Mouse (Mus musculus) c-Kit-positive CD71-positive TER-119-negative erythroid progenitor cells, embryonic 14.5 days (primary cell): Measurements from ENCODE around the gene Fkbp10.

Experiments
- DNase-seq: peaks from one replicate; pipeline ENCODE4 v3.0.0-alpha.2; 2013; ENCODE audit warnings: low read depth

The Fkbp10 gene

DNA sequence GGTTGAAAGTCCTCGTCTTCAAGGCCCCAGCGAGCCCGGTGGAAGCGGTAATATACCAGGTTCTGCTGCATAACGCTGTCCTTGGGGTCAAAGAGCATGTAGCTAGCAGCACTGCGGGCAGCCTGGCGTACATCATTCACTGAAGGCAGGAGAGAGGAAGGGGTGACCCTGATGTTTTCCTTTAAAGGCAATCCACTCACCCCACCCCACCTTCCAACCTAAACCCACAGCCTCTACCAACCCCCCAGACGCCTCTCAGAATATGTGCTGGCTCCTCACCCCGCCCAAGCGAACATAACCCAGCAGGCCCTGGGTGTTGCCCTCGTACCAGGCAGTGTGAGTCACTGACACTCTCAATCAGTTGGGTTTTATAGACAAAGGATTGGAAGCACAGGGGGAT is 3.8 kb upstream of the Fkbp10 start:
- DNase-seq, result no peak

DNA sequence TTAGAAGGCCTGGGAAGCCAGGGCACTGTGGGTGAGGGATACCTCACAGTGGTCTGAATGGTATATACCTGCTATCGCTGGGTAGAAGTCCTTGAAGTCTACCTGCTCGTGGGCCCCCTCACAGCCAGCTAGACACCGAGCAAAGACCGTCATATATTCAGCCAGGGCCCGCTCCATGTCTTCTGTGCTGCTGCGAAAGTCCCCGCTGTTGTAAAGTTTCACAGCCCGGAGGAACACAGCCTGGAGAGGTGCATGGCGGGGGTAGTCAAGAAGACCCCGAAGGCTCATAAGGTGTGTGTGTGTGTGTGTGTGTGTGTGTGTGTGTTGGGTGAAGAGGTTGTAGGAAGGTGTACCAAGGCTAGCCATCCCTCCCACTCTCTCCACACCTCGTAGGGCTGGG is 2.0 kb upstream of the Fkbp10 start:
- no peak for DNase-seq

DNA sequence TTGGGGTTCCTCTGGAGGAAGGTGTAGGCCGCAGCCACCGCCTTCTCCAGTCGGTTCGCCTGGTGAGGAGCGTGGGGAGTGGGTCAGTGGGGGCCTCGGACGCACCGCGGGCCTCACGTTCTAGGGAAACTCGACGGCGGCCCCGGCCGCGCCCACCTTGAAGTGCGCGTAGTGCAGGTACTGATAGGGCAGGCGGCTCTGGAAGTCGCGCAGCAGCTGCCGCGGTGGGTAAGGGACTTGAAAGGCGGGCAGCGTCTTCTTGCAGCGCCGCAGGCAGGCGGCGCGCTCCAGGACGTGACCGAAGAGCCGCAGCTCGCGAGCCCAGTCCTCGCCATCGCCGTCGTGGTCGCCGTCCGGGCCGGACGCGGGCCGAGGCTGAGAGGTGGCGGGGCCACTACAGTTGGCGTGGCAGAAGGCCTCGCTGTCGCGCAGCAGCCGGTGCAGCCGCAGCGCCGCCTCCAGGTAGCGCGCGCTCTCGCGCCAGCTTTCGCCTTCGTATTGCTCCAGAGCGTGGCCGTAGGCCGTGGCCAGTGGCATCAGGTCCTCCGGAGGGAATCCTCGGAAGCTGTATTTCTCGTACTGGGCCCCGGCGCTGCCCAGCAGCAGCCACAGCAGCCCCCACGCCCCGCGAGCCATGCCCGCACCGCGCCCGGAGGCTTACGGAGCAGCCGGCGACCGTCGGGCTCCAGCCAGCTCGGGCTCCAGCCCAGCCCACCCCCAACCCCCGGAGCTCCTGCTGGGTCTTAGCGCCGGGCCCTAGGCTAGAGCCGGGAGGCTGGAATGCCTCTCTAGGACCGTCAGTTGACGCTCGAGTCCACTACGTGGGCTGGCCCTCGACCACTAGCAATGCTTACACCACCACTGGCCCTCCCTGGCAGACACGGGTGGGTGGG is 1.2 kb upstream of the Fkbp10 start, which contains the start of gene P3h4:
Gene P3h4 (minus strand): TSS at position 816 of the 893 bp plus-strand sequence.
- no peak for DNase-seq

DNA sequence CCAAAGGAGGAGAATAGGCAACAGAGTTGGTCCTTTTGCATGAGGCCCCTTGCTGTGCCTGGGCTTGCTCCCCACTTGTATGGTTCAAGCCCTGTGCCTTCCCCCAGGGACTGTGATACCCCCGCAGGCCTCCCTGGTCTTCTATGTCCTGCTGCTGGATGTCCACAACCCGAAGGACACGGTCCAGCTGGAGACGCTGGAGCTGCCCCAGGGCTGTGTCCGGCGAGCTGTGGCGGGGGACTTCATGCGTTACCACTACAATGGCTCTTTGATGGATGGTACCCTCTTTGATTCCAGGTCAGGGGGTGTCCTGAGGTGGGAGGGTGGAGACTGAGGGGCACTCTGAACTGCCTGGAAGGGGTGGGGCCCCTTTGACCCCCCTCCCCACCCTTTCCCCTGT is 6.0 kb downstream of the Fkbp10 start:
- no peak for DNase-seq

DNA sequence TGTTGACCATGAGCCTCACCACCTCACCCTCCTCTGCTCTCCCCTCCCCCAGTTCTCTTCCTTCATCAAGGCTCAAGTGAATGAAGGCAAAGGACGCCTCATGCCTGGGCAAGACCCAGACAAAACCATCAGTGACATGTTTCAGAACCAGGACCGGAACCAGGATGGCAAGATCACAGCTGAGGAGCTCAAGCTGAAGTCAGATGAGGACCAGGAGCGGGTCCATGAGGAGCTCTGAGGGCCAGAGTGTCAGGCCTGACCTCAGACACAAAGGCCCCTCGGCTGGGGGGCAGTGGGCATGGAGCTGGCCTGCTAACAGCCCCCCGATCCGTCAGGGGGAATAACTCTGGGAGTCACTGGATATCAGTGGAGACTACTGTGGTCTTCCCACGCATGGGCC is 8.3 kb downstream of the Fkbp10 start:
- no peak for DNase-seq

DNA sequence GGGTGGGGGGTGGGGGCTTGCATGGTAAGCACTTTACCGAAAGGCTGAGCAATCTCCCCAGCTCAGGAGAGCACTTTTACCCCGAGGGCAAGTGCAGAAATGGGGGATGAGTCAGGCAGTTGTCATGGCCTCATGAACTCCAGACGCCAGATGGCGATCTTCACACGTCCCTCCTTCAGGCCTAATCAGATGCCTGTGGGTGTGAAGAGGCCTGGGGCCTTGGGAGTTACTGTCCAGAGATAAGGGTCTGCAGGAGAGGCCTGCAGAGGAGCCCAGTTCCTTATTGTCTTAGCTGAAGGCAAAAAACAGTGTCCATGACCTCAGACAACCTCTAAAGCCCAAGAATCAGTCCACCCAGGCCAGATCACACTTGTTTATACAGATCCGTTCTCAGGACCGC is 10.4 kb downstream of the Fkbp10 start:
- peak; percentile 78 for DNase-seq

DNA sequence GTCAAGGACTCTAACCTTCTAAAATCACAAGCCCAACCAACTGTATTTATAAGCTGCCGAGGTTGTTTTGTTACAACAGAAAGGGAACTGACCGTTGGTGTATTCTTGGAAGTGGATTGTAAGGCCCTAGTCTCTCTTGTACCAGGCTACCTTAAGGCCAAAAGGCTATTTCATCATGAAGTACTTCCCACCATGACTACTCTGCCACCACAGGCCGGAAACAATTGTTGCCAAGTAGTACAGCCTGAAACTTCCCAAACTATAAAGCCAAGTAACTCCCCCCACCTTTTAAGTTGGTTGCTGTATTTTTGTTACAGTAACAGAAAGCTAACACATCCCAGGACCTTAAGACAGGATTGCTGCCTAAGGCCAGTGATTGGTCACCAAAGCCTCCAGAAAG is 11.3 kb downstream of the Fkbp10 start:
- no peak for DNase-seq

GRCm38 (mm10) chr11:100428612-100429199 is 13.2 kb downstream of the Fkbp10 start:
- DNase-seq, result no peak

- DNase-seq, result no peak
Observed at GRCm38 (mm10) chr11:100430052-100430451, 14.6 kb downstream of the Fkbp10 start.

DNA sequence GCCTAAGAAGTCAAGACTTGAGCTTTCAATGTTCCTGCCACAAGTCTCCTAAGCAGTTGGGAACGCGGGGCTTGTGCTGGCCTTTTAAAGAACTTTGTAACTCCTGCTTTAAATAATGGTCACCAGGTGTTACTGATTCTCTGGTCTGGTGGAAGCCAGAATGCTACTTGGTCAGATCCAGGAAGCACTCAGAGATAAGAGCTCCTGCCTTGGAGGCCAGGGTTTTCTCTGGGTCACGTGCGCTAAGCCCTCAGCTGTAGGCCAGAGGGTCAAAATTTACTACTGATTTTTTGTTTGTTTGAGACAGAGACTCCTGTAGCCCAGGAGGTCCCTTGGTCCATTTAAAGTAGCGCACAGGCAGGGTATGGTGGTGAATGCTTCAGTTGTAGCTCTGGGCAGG is 16.5 kb downstream of the Fkbp10 start:
- no peak for DNase-seq

DNA sequence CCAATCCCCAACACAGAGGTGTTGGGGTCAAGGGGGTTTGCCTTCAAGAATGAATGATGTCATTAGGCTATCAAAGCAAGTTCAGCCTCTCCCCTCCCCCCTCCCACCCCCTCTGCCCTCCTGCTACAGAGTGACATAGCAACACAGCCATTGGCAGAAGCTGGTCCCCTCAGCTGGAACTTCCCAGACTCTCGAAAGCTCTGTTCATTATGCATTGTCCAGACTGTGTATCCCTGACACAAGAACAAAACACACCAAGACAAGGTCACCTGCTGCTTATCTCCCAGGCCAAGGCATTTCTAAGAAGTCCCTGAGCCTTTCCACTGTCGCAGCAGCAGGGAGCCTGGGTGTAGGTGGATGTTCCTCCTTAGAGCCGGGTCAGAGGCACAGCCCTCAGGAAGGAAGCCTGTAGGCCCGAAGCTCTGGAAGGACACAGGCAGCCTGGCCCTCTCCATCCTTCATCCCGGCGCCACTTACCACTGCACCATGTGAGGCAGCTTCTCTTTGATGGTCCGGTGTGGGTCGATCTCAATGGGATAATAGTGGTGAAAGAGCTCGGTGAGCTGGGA is 20.3 kb downstream of the Fkbp10 start:
- DNase-seq, result no peak

DNA sequence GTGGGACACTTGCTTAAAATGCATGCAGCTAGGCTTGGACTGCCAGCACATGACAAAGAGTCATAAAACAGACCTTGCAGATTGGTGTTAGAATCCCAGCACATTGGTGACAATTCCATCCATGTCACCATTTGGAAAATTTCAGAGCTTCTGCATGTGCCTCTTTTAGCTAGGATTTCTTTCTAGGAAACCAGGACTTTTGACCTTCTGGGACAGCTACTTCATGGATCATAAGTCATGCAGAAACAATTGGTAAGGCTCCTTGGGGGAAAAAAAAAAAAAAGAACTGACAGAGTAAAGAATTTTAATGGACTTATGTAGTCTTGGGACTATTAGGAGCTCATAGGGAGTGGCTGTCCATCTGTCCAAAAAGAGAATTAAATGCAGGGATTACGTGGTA is 22.4 kb downstream of the Fkbp10 start:
- DNase-seq, result no peak

GRCm38 (mm10) chr11:100440691-100441522 is 25.4 kb downstream of the Fkbp10 start:
- DNase-seq, result peak; percentile 66

DNA sequence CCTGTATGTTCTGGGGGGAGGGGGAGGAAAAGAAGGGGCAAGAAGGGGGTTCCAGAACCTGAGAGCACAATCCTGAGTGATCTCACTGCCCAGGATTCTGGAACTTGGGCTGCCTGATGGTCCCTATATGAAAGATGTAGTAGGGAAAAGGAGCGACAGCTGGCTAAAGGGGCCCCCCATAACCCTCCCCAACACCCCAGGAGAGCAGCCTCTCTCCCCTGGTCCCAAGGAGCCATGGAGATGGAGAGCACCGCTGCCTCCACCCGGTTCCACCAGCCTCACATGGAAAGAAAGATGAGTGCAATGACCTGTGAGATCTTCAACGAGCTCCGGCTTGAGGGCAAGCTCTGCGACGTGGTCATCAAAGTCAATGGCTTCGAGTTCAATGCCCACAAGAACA is 26.3 kb downstream of the Fkbp10 start, which contains the start of the genes Nt5c3b and Klhl10:
Gene Nt5c3b (minus strand): TSS at position 12 of the 400 bp plus-strand sequence.
Gene Klhl10 (plus strand): TSS at position 121 of the 400 bp plus-strand sequence.
- DNase-seq, result no peak

DNA sequence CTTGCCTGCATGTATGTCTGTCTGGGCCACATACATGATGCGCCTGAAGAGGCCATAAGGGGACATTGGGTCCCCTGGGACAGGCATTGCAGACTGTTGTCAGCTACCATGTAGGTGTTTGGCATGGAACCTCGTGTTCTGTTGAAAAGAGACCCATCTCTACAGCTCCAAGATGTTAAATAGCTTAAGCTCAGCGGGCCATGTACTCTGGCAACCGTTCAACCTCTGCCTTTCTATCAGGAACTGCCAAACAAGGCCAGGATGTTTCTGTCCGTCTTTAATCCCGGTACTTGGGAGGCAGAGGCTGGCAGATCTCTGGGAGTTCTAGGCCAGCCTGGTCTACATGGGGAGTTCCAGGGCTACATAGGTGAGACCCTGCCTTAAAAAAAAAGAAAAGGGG is 27.1 kb downstream of the Fkbp10 start:
- DNase-seq, result no peak

GRCm38 (mm10) chr11:100457247-100457646 is 41.8 kb downstream of the Fkbp10 start:
- DNase-seq, result no peak

DNA sequence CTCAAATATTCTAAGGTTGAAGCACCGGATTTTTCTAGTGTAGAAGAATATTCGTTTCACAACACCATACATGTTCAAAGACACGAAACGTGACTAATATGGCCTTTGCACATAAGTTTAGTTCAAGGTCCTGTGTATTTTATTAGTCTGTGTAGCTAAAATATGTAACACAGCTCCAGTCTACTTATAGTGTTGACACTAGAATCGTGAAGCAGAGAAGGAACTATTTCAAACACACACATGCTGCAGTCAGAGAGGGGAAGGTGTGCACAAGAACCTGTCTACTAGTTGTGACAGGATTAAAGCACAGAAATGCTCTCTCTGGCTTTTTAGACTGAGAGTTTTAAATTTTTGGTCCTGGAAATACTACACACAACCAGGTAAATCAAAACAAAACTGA is 42.2 kb downstream of the Fkbp10 start:
- DNase-seq, result no peak

- DNase-seq, result no peak
Observed at GRCm38 (mm10) chr11:100462699-100463098, 47.2 kb downstream of the Fkbp10 start.

- no peak for DNase-seq
Observed at GRCm38 (mm10) chr11:100465229-100465792, 49.8 kb downstream of the Fkbp10 start.

GRCm38 (mm10) chr11:100465833-100466232 is 50.3 kb downstream of the Fkbp10 start:
- DNase-seq, result no peak

- no peak for DNase-seq
Observed at GRCm38 (mm10) chr11:100471352-100472196, 56.1 kb downstream of the Fkbp10 start.
